Mouse (Mus musculus): ENCODE measurements around the gene Ptprq. TPM values are rescaled to one million over a fixed set of nuclear protein-coding genes. Genes with fewer than 3 reads are reported as not detected.

The Ptprq gene
- 0.34 and 0.37 TPM in 2 replicates for polyA plus RNA-seq (2015; fragmentation: Nextera tagmentation; extraction: Ambion mirVana)

DNA sequence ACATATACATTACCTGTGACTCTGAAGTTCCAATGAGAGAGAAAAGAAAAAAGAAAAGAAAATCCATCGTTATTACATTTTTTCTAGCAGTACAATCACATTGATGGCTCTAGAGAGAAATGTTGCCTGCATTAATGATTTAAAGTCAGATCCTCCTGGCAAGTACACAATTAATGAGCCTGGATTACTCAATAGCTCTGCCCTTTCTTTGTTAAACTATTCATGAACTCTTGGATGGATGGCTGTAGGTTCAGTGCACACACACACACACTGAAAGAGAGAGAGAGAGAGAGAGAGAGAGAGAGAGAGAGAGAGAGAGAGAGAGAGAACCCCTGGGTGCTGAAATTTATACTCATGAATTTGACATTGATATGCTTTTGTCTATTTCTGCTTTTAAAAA is at the start of gene Ptprq:
Ptprq (minus strand) TSS at position 246 of the 400 bp plus-strand sequence.
- DNase-seq (ENCODE audit: low spot score) = no peak

GRCm38 (mm10) chr10:107759624-107760023 is 39.8 kb upstream of the Ptprq start:
- no peak for DNase-seq (ENCODE audit: low spot score)

DNA sequence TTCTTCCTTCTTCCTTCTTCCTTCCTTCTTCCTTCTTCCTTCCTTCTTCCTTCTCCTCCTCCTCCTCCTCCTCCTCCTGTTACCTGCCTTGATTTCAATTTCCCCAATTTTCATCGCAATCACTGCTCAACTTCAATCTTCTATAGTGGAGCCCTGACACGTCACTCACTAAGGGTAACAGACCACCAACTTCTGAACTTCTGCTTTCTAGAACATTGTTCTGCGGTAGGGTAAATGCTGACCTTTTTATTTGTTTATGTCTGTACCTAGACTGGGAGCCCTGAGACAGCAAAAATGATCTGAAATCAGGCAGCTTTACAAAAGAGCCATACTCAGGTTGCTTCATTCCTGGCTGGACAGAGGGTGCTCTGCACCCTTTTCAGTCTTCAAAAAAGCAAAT is 33.6 kb upstream of the Ptprq start:
- no peak for DNase-seq (ENCODE audit: low spot score)

- no peak for DNase-seq (ENCODE audit: low spot score)
Measured at GRCm38 (mm10) chr10:107752351-107753143, 32.7 kb upstream of the Ptprq start.

DNA sequence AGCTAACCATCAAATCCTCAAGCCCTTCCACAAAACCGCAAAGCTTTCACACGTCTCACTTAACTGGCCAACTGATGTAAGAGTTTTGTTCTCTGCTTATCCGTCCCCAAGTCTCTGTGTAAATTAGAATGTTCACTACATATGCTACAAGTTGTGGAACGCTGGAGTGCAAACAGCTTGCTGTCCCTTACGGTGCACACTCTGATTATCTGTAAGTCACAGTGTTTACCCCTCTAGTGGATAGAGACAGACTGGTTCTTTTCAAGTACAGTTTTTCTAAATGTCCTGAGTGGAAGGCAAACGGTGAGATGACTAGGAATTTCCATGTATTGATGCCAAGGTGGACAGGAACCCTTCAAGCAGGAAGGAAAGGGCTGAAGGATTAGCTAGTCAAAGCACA is 32.1 kb upstream of the Ptprq start:
- DNase-seq (ENCODE audit: low spot score) = no peak

DNA sequence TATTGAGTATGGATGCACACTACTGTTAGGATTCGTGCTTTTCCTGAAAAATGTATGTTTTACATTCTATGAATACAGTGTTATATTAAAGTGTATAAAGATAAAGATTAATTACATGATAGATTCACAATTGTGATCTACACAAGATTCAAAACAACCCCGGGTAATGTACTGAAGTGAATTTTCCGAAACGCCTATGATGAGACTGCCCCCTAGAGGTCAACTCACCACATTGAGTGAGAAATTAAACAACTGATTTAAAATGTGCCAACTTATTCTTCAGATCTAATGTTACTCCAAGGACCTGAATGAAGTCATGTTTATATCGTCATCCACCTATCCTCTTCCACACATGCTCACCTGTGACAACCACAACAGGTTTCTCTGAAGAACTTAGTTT is 27.7 kb upstream of the Ptprq start:
- peak; percentile 2 for DNase-seq (ENCODE audit: low spot score)

DNA sequence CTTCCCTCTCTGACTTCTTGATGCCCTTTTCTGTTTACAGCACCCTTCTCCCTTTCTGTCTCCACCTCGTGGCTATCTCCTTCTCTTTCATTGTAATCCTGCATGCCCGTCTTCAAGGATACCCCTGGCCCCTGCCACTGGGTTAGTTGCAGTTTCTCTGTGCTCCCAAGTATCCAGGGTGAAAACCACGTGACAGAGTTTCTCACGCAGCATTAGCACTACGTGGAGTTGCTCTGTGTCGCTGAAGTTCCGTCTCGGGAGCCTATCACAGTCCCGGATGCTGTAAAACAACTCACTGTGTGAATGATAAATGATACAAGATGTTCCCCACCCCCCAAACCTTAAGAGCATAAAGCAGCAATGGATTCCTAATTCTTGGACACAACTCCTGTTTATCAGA is 26.9 kb upstream of the Ptprq start:
- no peak for DNase-seq (ENCODE audit: low spot score)

- no peak for DNase-seq (ENCODE audit: low spot score)
Measured at GRCm38 (mm10) chr10:107739815-107740214, 20.0 kb upstream of the Ptprq start.

DNA sequence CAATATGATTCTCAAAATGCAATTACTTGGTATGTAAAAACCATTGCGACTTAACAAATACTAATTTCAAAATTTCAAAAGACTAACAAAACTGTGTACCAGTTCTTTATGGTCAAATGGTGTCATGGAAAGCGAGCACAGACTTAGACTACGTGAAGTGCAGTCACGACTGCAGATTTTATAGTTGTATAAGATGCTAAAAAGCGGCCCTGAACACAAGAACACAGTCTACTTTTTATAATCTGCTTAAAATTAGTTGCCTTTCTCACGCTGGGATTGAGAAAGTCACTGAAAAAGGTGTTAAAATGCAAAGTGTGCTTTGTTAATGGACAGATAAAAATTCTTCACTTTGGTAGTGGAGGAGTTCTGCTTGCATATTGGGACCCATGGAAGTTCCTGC is 17.9 kb upstream of the Ptprq start:
- DNase-seq (ENCODE audit: low spot score) = no peak

- no peak for DNase-seq (ENCODE audit: low spot score)
Measured at GRCm38 (mm10) chr10:107735448-107735847, 15.6 kb upstream of the Ptprq start.

DNA sequence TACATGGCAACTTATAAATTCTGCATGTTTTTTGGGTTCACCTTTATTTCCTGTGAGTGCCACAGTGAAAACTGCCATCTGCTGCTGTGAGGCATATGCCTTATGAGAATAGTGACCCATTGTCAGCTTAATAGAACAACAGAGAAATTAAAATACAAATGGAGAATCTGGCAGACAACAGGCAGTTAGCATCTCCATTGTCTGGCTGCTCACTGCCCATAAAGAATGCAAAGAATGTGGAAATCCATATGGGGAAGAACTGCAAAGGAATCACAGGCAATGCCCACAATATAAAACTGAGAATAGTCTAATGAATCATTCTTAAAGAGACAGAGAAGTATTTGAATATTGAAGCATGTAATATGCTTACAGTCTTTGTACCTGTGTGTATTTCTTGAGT is 14.5 kb upstream of the Ptprq start:
- DNase-seq (ENCODE audit: low spot score) = no peak

DNA sequence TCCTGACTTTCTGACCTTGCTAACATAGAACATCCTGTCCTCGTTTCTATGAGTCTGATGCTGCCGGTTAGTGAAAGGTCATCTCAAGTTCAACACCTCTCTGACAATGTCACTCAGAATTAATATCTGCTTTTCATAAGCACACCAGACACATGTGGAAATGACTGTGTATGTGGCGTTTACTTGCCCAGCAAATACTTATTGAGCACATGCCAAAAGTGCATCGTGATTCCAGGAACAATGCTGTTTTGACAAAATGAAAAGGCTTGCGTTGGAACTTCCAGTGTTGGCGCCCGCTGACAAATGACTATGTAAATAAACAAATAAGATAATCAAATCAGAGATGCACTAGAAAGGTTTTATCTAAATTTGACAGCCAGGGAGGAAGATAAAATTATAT is 5.8 kb upstream of the Ptprq start:
- DNase-seq (ENCODE audit: low spot score) = no peak

GRCm38 (mm10) chr10:107704443-107704842 is 15.4 kb downstream of the Ptprq start:
- no peak for DNase-seq (ENCODE audit: low spot score)

DNA sequence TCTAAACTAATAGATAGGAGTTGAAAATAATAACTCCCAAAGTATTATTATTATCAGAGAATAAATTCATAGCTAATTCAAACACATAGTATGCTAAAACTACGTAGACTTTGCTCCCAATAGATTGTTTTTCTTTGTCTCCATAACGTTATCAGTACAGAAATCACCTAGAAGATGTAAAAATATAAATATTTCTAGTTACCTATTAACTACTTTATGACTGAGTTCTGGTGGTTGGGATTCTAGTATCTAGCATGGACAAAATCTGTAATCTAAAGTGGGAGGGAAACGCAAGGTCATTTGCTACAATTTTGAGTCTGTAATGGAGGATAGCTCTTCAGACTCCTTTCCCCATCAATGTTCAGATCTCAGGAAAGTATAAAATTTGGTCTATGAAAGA is 18.9 kb downstream of the Ptprq start:
- DNase-seq (ENCODE audit: low spot score) = no peak

DNA sequence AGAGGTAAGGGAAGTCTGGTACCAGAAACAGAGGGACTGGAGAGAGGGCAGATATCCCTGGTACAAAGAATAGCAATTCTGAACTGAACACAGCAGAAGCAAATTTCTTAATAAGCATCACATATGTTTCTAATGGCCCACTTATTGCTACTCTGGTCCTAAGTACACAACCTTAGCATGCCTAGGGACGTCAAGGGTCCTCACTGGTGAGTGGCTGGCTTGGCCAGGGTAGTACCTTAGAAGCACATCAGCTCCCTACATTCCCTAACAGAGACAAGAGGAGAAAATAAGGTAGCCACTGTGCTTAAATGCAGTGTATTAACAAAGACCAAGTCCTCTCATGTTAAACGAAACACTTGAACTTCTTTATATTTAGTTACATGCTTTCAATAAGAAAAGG is 21.1 kb downstream of the Ptprq start:
- DNase-seq (ENCODE audit: low spot score) = no peak

- DNase-seq (ENCODE audit: low spot score) = no peak
Measured at GRCm38 (mm10) chr10:107697177-107697576, 22.7 kb downstream of the Ptprq start.

GRCm38 (mm10) chr10:107687382-107687781 is 32.5 kb downstream of the Ptprq start:
- no peak for DNase-seq (ENCODE audit: low spot score)

GRCm38 (mm10) chr10:107675994-107676393 is 43.9 kb downstream of the Ptprq start:
- DNase-seq (ENCODE audit: low spot score) = no peak

DNA sequence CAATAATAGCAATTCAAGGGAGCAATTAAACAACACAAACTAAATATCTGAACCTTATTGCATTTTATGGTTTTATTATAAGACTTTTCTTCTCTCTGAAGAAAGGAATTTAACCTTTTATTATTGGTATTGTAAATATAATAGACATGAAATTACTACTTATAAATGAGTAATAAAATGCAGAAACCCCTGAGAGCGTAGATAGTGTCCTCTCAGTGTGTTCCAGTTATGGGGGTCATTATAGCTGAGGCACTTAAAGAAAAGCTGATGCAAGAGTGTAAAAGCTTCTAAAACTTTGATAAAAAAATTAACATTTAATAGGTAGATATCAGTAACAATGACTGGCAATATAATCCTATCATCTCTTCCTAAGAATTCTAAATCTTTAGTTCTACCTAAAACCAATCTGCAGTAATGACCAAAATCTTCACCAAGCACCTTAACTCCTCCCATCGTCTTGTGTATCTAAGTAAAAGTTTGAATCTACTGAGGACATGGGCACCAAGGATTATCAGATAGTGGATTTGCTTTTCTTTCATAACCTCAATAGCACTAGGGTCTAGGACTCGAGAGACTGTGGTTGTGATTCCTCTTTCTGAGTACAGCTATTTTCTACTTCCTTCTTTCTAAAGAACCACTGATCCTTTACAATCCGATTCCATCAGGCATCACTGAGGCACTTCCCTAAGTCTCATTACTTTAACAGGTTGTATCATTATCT is 51.3 kb downstream of the Ptprq start:
- no peak for DNase-seq (ENCODE audit: low spot score)

DNA sequence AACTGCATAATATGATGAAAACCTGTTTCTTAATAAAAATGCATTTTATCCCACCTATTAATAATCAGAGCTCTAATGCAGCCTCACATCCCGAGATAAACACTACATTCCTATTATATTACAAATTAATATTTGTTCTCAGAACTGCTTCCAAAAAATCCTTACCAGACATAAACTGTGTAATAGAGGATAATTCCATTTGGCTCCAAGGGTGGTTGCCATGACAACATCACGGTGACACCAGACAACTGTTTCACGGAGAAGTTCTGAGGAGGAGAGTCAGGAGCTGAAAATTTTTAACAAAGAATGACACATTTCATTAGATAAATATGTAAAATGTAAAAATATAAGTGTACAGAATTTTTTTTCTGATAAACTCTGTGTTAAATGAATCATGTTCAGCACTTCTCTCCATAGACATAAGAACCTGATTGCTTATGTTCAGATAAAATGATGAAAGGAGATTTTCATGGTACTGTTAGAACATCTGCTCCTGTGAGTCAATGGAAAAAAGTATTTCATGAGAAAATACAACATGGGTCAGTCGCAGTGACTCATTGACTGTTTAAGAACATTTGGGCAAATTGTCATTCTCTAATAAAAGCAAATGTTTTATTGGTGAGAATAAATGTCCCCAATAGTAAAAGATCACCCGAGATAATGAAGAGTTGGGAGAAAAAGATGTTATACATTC is 57.3 kb downstream of the Ptprq start:
- no peak for DNase-seq (ENCODE audit: low spot score)

DNA sequence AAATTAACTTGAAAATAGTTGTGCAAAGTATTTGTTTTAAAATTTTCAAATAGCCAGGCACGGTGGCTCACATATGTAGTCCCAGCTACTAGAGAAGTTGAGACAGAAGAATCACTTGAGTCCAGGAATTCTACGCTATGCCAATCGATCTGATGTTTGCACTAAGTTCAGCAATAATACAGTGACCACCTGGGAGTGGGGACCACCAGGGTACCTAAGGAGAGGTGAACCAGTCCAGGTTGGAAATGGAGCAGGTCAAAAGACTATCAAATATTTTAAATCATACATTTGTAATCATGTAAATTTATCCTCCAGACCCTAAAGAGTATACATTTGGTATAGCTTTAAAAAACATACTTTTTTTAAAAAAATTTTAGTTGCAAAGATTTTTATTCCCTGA is 57.9 kb downstream of the Ptprq start:
- DNase-seq (ENCODE audit: low spot score) = no peak

DNA sequence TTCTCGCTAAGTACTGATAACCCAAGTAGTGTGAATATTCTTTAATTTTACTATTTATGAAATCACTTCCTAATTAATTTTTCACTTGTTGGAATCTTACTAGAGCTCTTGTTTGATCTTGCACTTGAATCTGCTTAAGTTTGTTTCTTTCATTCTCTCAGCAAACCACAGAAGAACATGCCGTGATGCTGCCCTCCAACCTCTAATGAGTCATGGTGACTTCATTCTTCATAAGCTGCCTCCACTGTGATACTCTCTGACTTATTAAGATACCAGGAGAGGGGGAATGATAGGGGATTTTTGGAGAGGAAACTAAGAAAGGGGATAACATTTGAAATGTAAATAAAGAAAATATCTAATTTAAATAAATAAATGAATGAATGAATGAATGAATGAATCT is 60.7 kb downstream of the Ptprq start:
- no peak for DNase-seq (ENCODE audit: low spot score)

Data from thymus, postnatal 0 days (tissue).